Mouse (Mus musculus) hindbrain, embryonic 13.5 days (tissue): ENCODE results near the gene Cdkl5. TPM values are rescaled to one million over a fixed set of nuclear protein-coding genes. Genes with fewer than 3 reads are reported as not detected.

Source experiments
- ATAC-seq: fragments of 200-750 bp; cut with Nextera tagmentation; 2 replicates; pipeline ENCODE4 v1.8.0; 2017; ENCODE audit warnings: moderate TSS enrichment; ENCODE audit not compliant: low FRiP score
- H3K27ac ChIP-seq: fragments of 300-500 bp; sonication (generic); 2 replicates; pipeline ENCODE4 v1.5.1; 2015; ENCODE audit warnings: inconsistent platforms, mild to moderate bottlenecking, moderate library complexity
- H3K27me3 ChIP-seq: fragments of 300-500 bp; sonication (generic); 2 replicates; pipeline ENCODE4 v1.6.1; 2015; ENCODE audit warnings: mild to moderate bottlenecking, inconsistent platforms
- H3K36me3 ChIP-seq: fragments of 300-500 bp; sonication (generic); 2 replicates; pipeline ENCODE4 v1.6.1; 2015; ENCODE audit warnings: mild to moderate bottlenecking, inconsistent platforms
- H3K4me1 ChIP-seq: fragments of 300-500 bp; sonication (generic); replicated peaks from 2 replicates; pipeline ENCODE4 v1.6.1; 2015; ENCODE audit warnings: inconsistent platforms
- H3K4me2 ChIP-seq: fragments of 300-500 bp; sonication (generic); 2 replicates; pipeline ENCODE4 v1.6.1; 2015; ENCODE audit warnings: inconsistent platforms, mild to moderate bottlenecking, moderate library complexity
- H3K4me3 ChIP-seq: fragments of 300-500 bp; sonication (generic); 2 replicates; pipeline ENCODE4 v1.5.1; 2015; ENCODE audit warnings: mild to moderate bottlenecking, inconsistent platforms
- H3K9ac ChIP-seq: fragments of 300-500 bp; sonication (generic); 2 replicates; pipeline ENCODE4 v1.6.1; 2015; ENCODE audit warnings: mild to moderate bottlenecking, inconsistent platforms
- H3K9me3 ChIP-seq: fragments of 300-500 bp; sonication (generic); 2 replicates; pipeline ENCODE4 v1.6.1; 2016; ENCODE audit warnings: inconsistent platforms
- WGBS: fragments of 180-500 bp; shearing (Covaris S2); methylation state at CpG from one replicate; pipeline ENCODE4 v1.1.7; 2015; 5-methylcytosine and 5-hydroxymethylcytosine counted together
- polyA plus RNA-seq: library from polyadenylated mRNA; unstranded; fragments of >200 nt; fragmentation: Nextera tagmentation; extraction: Ambion mirVana; gene quantifications from 2 replicates; pipeline ENCODE4 v1.2.1, GENCODE M21; 2015

The Cdkl5 gene
- 3.5 TPM in 2 replicates for polyA plus RNA-seq

GRCm38 (mm10) chrX:160994543-160995121, at the start of gene Cdkl5:
Gene Cdkl5, minus strand, starts transcription at chrX:160994704.
- peaks cover 25% of the 10 kb centered on the region; the same call in 1 of the 2 replicates for H3K27me3 ChIP-seq
- peak within 1 kb of the TSS; percentile 90 for H3K27ac ChIP-seq
- peak within 1 kb of the TSS; percentile 56 for H3K4me2 ChIP-seq
- peak within 1 kb of the TSS; percentile 83 for H3K9ac ChIP-seq
- H3K4me3 ChIP-seq: peak within 1 kb of the TSS; percentile 57
- ATAC-seq: peak; percentile 97
- peaks cover 5% of the 10 kb centered on the region for H3K4me1 ChIP-seq
- WGBS: 20% methylated on average over 52 of the region's 53 CpGs
- H3K36me3 ChIP-seq: no peaks in the 10 kb centered on the region
- no peaks in the 10 kb centered on the region for H3K9me3 ChIP-seq

- 46% methylated on average over 3 of the region's 3 CpGs for WGBS
- Histone ChIP-seq H3K4me3 (no peak overlapping the region), H3K36me3 (no peaks in the 10 kb centered on the region), H3K9ac (no peak overlapping the region), H3K27me3 (peaks cover 11% of the 10 kb centered on the region; the same call in 1 of the 2 replicates), H3K27ac (no peak overlapping the region), H3K9me3 (no peaks in the 10 kb centered on the region), H3K4me1 (no peaks in the 10 kb centered on the region), H3K4me2 (no peak overlapping the region)
- no peak for ATAC-seq
These were observed 38.8 kb upstream of the Cdkl5 start for GRCm38 (mm10) chrX:161033235-161033803.

GRCm38 (mm10) chrX:161032423-161032822, 37.9 kb upstream of the Cdkl5 start:
- no peak overlapping the region for H3K27ac ChIP-seq
- H3K27me3 ChIP-seq: peaks cover 11% of the 10 kb centered on the region; the same call in 1 of the 2 replicates
- 33% methylated on average over 2 of the region's 2 CpGs for WGBS
- no peaks in the 10 kb centered on the region for H3K9me3 ChIP-seq
- H3K4me2 ChIP-seq: no peak overlapping the region
- H3K4me3 ChIP-seq: no peak overlapping the region
- no peaks in the 10 kb centered on the region for H3K4me1 ChIP-seq
- no peaks in the 10 kb centered on the region for H3K36me3 ChIP-seq
- H3K9ac ChIP-seq: no peak overlapping the region
- ATAC-seq: no peak

GRCm38 (mm10) chrX:161030233-161030632, 35.7 kb upstream of the Cdkl5 start:
- ATAC-seq: no peak
- no peaks in the 10 kb centered on the region for H3K4me1 ChIP-seq
- no peak overlapping the region for H3K9ac ChIP-seq
- H3K4me2 ChIP-seq: no peak overlapping the region
- H3K27me3 ChIP-seq: peaks cover 7% of the 10 kb centered on the region; the same call in 1 of the 2 replicates
- H3K9me3 ChIP-seq: no peaks in the 10 kb centered on the region
- no peak overlapping the region for H3K27ac ChIP-seq
- H3K4me3 ChIP-seq: no peak overlapping the region
- H3K36me3 ChIP-seq: no peaks in the 10 kb centered on the region

- Histone ChIP-seq H3K9ac (no peak overlapping the region), H3K27ac (no peak overlapping the region), H3K36me3 (no peaks in the 10 kb centered on the region), H3K4me3 (no peak overlapping the region), H3K4me1 (no peaks in the 10 kb centered on the region), H3K9me3 (no peaks in the 10 kb centered on the region), H3K27me3 (0 out of 2 replicates have a peak, but pooled peaks cover 3% of the 10 kb centered on the region), H3K4me2 (no peak overlapping the region)
- ATAC-seq: no peak
- 75% methylated on average over 2 of the region's 2 CpGs for WGBS
These were observed 30.0 kb upstream of the Cdkl5 start for GRCm38 (mm10) chrX:161024475-161024874.

GRCm38 (mm10) chrX:161021548-161021947, 27.0 kb upstream of the Cdkl5 start:
- H3K36me3 ChIP-seq: no peaks in the 10 kb centered on the region

GRCm38 (mm10) chrX:161018179-161018578, 23.7 kb upstream of the Cdkl5 start:
- Histone ChIP-seq H3K4me3 (no peak overlapping the region), H3K27ac (no peak overlapping the region), H3K4me1 (no peaks in the 10 kb centered on the region), H3K4me2 (no peak overlapping the region), H3K36me3 (no peaks in the 10 kb centered on the region), H3K27me3 (0 out of 2 replicates have a peak, but pooled peaks cover 9% of the 10 kb centered on the region), H3K9ac (no peak overlapping the region), H3K9me3 (no peaks in the 10 kb centered on the region)
- 80% methylated on average over 1 of the region's 1 CpGs for WGBS
- ATAC-seq: no peak

More at GRCm38 (mm10) chrX:161021548-161021947, 27.0 kb upstream of the Cdkl5 start:
- H3K4me2 ChIP-seq: no peak overlapping the region
- no peaks in the 10 kb centered on the region for H3K4me1 ChIP-seq
- H3K9me3 ChIP-seq: no peaks in the 10 kb centered on the region
- no peak overlapping the region for H3K27ac ChIP-seq
- no peak overlapping the region for H3K4me3 ChIP-seq
- WGBS: 47% methylated on average over 7 of the region's 7 CpGs
- H3K9ac ChIP-seq: no peak overlapping the region
- H3K27me3 ChIP-seq: 0 out of 2 replicates have a peak, but pooled peaks cover 8% of the 10 kb centered on the region
- 0 out of 2 replicates have a peak, but pooled peaks have one; percentile 32 for ATAC-seq

- Histone ChIP-seq H3K4me3 (no peak overlapping the region), H3K9me3 (no peaks in the 10 kb centered on the region), H3K4me2 (no peak overlapping the region), H3K36me3 (no peaks in the 10 kb centered on the region), H3K4me1 (no peaks in the 10 kb centered on the region), H3K9ac (no peak overlapping the region), H3K27ac (no peak overlapping the region), H3K27me3 (peaks cover 13% of the 10 kb centered on the region; the same call in 1 of the 2 replicates)
- 88% methylated on average over 1 of the region's 1 CpGs for WGBS
- no peak for ATAC-seq
These were observed 11.8 kb upstream of the Cdkl5 start for GRCm38 (mm10) chrX:161006272-161006671.

- WGBS: 21% methylated on average over 5 of the region's 5 CpGs
- no peak for ATAC-seq
- Histone ChIP-seq H3K36me3 (no peaks in the 10 kb centered on the region), H3K27me3 (peaks cover 37% of the 10 kb centered on the region; the same call in 1 of the 2 replicates), H3K4me1 (peaks cover 5% of the 10 kb centered on the region), H3K9me3 (no peaks in the 10 kb centered on the region), H3K9ac (no peak overlapping the region), H3K27ac (peak overlapping the region; percentile 55), H3K4me2 (peak overlapping the region; percentile 46), H3K4me3 (peak overlapping the region; percentile 45; the same call in 1 of the 2 replicates)
These were observed 1.5 kb upstream of the Cdkl5 start for GRCm38 (mm10) chrX:160996051-160996450.

GRCm38 (mm10) chrX:160995131-160995667, 695 bp upstream of the Cdkl5 start:
- Histone ChIP-seq H3K4me1 (peaks cover 5% of the 10 kb centered on the region), H3K27me3 (peaks cover 28% of the 10 kb centered on the region; the same call in 1 of the 2 replicates), H3K4me3 (peak overlapping the region; percentile 45), H3K27ac (peak overlapping the region; percentile 90), H3K4me2 (peak overlapping the region; percentile 46), H3K9ac (peak overlapping the region; percentile 60), H3K9me3 (no peaks in the 10 kb centered on the region), H3K36me3 (no peaks in the 10 kb centered on the region)
- peak; percentile 38 for ATAC-seq
- WGBS: 17% methylated on average over 29 of the region's 31 CpGs

- Histone ChIP-seq H3K9ac (peak overlapping the region; percentile 83), H3K27ac (peak overlapping the region; percentile 80), H3K36me3 (no peaks in the 10 kb centered on the region), H3K27me3 (peaks cover 20% of the 10 kb centered on the region; the same call in 1 of the 2 replicates), H3K4me1 (peaks cover 5% of the 10 kb centered on the region), H3K9me3 (no peaks in the 10 kb centered on the region), H3K4me3 (peak overlapping the region; percentile 57), H3K4me2 (peak overlapping the region; percentile 56)
- WGBS: 16% methylated on average over 37 of the region's 39 CpGs
- no peak; the same call in 1 of the 2 replicates for ATAC-seq
These were observed 560 bp downstream of the Cdkl5 start for GRCm38 (mm10) chrX:160993749-160994539.

GRCm38 (mm10) chrX:160992703-160993102, 1.8 kb downstream of the Cdkl5 start:
- Histone ChIP-seq H3K27ac (no peak overlapping the region), H3K4me3 (peak overlapping the region; percentile 22), H3K9ac (no peak overlapping the region)

More at GRCm38 (mm10) chrX:160992703-160993102, 1.8 kb downstream of the Cdkl5 start:
- Histone ChIP-seq H3K36me3 (no peaks in the 10 kb centered on the region), H3K4me1 (peaks cover 5% of the 10 kb centered on the region), H3K4me2 (peak overlapping the region; percentile 56), H3K9me3 (no peaks in the 10 kb centered on the region), H3K27me3 (peaks cover 17% of the 10 kb centered on the region; the same call in 1 of the 2 replicates)
- no peak for ATAC-seq
- WGBS: 20% methylated on average over 2 of the region's 2 CpGs
